Mouse (Mus musculus) bone marrow macrophage, adult 2 months (primary cell): ENCODE measurements around the gene Heatr1.

Experiments
- CTCF ChIP-seq: IDR thresholded peaks from 2 replicates; pipeline ENCODE4 v1.5.1; 2012; ENCODE audit warnings: low read depth, mild to moderate bottlenecking, low read length, moderate library complexity
- POLR2A ChIP-seq: IDR thresholded peaks from 2 replicates; pipeline ENCODE4 v1.6.1; 2012; ENCODE audit warnings: mild to moderate bottlenecking, low read depth, low read length, borderline replicate concordance

- TF ChIP-seq POLR2A (no peak), CTCF (no peak)
Observed at GRCm38 (mm10) chr13:12361486-12361885, 33.3 kb upstream of the Heatr1 start.
